Mouse (Mus musculus) gastrocnemius, adult 8-10 months (tissue): ENCODE measurements around the gene Sept4. TPM values are rescaled to one million over a fixed set of nuclear protein-coding genes. Genes with fewer than 3 reads are reported as not detected.

Experiments used
- DNase-seq, 2 experiments: peaks; one replicate each; pipeline ENCODE4 v3.0.0; 2022; ENCODE audit warnings: low spot score in 2 of 2
- total RNA-seq, 4 experiments: library from RNA; stranded (reverse); gene quantifications; 2 replicates each; pipeline ENCODE4 v1.2.4; 2022

The Sept4 gene
- total RNA-seq, 4 experiments from 2014 or later: 4.2 to 13.6 (median 8.2) TPM

- DNase-seq: no peak
These were observed 30.8 kb downstream of the Sept4 start for GRCm38 (mm10) chr11:87599395-87600089.

GRCm38 (mm10) chr11:87600322-87600853 is 31.7 kb downstream of the Sept4 start:
- DNase-seq: no peak

GRCm38 (mm10) chr11:87602234-87602633 is 33.5 kb downstream of the Sept4 start:
- no peak for DNase-seq

- DNase-seq: no peak
These were observed 34.9 kb downstream of the Sept4 start for GRCm38 (mm10) chr11:87603571-87603970.

- DNase-seq: peak in 1 of 2 experiments; percentile 77
These were observed 40.6 kb downstream of the Sept4 start for GRCm38 (mm10) chr11:87609264-87609663.

- no peak for DNase-seq
These were observed 42.8 kb downstream of the Sept4 start for GRCm38 (mm10) chr11:87611547-87611946.

GRCm38 (mm10) chr11:87613972-87614371 is 45.3 kb downstream of the Sept4 start:
- DNase-seq: no peak

GRCm38 (mm10) chr11:87615551-87615950 is 46.8 kb downstream of the Sept4 start:
- DNase-seq: no peak

GRCm38 (mm10) chr11:87615952-87616351 is 47.2 kb downstream of the Sept4 start:
- DNase-seq: no peak

GRCm38 (mm10) chr11:87616790-87617474 is 48.2 kb downstream of the Sept4 start, which contains the start of gene Hsf5:
Hsf5 (plus strand) TSS chr11:87617164.
- no peak for DNase-seq

- DNase-seq: no peak
These were observed 48.9 kb downstream of the Sept4 start for GRCm38 (mm10) chr11:87617606-87618005.

- no peak for DNase-seq
These were observed 54.5 kb downstream of the Sept4 start for GRCm38 (mm10) chr11:87623160-87623559.

GRCm38 (mm10) chr11:87629859-87630258 is 61.2 kb downstream of the Sept4 start:
- DNase-seq: no peak

- no peak for DNase-seq
These were observed 70.1 kb downstream of the Sept4 start for GRCm38 (mm10) chr11:87638793-87639192.

GRCm38 (mm10) chr11:87639206-87639605 is 70.5 kb downstream of the Sept4 start:
- peak; percentile 14 to 32 for DNase-seq

Other genes starting within 250 kb of the Sept4 start
- under 1 TPM; 0.10 to 0.41 (median 0.31) TPM for gene Ppm1e, start 209.9 kb upstream of the Sept4 start, total RNA-seq
- under 1 TPM; 0.11 to 0.31 (median 0.24) TPM for gene Rad51c, start 163.9 kb upstream of the Sept4 start, total RNA-seq
- not detected for gene Tex14, start 163.8 kb upstream of the Sept4 start, total RNA-seq
- not detected for gene Gm11492, start 2.2 kb upstream of the Sept4 start, total RNA-seq
- 10 to 100 TPM in 3 of 4 experiments, 1 to 10 TPM in 1; 9.8 to 12.6 (median 11.4) TPM for gene Mtmr4, start 23.3 kb downstream of the Sept4 start, total RNA-seq
- gene Hsf5, start 48.3 kb downstream of the Sept4 start, total RNA-seq: under 1 TPM in 1 of 4 experiments, not detected in 3; 0.09 TPM
- 1 to 10 TPM in 3 of 4 experiments, under 1 TPM in 1; 0.92 to 1.7 (median 1.6) TPM for gene Rnf43, start 93.8 kb downstream of the Sept4 start, total RNA-seq
- gene Supt4a, start 168.6 kb downstream of the Sept4 start, total RNA-seq: 10 to 100 TPM; 33.6 to 41.0 (median 36.9) TPM
- gene Tspoap1, start 191.6 kb downstream of the Sept4 start, total RNA-seq: not detected
- gene Mpo, start 224.7 kb downstream of the Sept4 start, total RNA-seq: not detected